Mouse (Mus musculus): ENCODE measurements around the gene Srrd. TPM values are rescaled to one million over a fixed set of nuclear protein-coding genes. Genes with fewer than 3 reads are reported as not detected.

Gene Srrd
- total RNA-seq (2017): 11.1 and 18.3 TPM in 2 replicates

- peak; percentile 58 for ATAC-seq (ENCODE audit: extremely low read depth, insufficient number of reproducible peaks, low FRiP score, poor library complexity, severe bottlenecking)
Observed at GRCm38 (mm10) chr5:112342463-112343204, at the start of gene Srrd, which contains the start of gene Hps4. TSS of gene Srrd (minus strand) at chr5:112343040. TSS of gene Hps4 (plus strand) at chr5:112343083.

- ATAC-seq (ENCODE audit: extremely low read depth, insufficient number of reproducible peaks, low FRiP score, poor library complexity, severe bottlenecking): no peak
Observed at GRCm38 (mm10) chr5:112391676-112392323, 49.0 kb upstream of the Srrd start.

DNA sequence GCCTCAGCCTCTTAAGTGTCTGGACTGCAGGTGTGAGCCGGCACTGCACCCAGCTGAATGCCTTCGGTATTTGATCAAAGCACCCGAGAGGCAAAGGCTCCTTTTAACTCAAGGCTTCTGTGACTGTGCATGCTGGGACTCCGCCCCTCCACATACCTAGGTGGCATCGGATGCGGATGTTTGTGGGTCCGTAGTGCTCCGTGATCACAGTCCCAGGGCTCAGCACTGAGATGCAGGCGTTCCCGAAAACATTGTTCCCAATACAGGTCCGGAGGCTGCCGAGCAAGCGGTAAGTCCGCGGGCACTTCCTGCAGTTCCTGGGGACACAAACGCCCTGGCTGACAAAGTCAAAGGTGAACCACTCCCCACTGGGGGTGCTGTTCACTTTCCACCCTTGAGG is 48.2 kb upstream of the Srrd start:
- no peak for ATAC-seq (ENCODE audit: extremely low read depth, insufficient number of reproducible peaks, low FRiP score, poor library complexity, severe bottlenecking)

DNA sequence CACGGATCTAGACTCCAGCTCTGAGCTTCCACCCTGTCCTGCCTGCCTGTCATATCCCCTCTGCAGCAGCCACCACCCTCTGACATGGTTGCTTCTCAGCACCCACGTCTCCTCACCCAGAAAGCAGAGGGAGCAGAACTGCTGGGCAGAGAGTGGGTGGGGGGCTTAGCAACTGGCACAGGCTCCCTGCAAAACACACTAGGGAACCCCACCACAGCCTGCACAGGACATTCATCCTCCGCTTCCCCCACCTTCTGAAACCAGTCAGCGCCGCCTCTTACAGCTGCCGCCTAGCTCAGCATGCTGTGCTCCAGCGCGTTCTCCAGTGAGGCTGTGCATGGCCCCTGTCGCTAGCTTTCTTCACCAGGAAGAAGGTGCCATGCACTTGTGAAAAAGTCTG is 46.5 kb upstream of the Srrd start:
- no peak for ATAC-seq (ENCODE audit: extremely low read depth, insufficient number of reproducible peaks, low FRiP score, poor library complexity, severe bottlenecking)

- no peak for ATAC-seq (ENCODE audit: extremely low read depth, insufficient number of reproducible peaks, low FRiP score, poor library complexity, severe bottlenecking)
Observed at GRCm38 (mm10) chr5:112385973-112386372, 43.1 kb upstream of the Srrd start.

GRCm38 (mm10) chr5:112384805-112385472 is 42.1 kb upstream of the Srrd start:
- ATAC-seq (ENCODE audit: extremely low read depth, insufficient number of reproducible peaks, low FRiP score, poor library complexity, severe bottlenecking): peak; percentile 42

DNA sequence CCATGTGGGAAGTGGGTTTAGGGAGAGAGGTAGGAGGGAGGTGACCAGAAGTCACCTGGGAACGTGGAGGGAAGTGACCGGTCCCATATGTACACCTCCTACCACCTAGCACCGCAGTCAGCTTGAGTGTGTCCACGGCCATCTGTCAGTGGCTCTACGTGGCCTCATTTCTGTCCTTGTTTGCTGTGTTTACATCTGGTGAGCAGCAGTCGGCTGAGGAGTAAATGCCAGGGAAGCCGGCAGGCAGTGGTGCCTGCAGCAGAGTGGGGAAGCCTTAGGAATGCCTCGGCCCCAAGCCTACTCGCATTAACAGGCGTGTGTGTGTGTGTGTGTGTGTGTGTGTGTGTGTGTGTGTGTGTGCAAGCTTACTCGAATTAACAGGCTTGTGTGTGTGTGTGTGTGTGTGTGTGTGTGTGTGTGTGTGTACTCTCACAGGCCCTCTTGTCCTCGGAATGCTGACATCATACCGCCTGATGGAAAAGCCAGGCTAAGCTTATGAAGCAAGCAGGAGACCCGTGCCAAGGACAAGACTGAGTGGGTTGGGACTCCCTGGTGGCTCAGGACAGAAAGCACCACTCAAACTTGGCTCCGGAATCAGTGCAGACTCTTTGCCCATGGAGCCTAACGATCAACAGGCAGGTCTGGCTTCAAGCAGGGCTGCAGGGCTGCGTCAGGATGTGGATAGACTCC is 39.9 kb upstream of the Srrd start:
- no peak for ATAC-seq (ENCODE audit: extremely low read depth, insufficient number of reproducible peaks, low FRiP score, poor library complexity, severe bottlenecking)

DNA sequence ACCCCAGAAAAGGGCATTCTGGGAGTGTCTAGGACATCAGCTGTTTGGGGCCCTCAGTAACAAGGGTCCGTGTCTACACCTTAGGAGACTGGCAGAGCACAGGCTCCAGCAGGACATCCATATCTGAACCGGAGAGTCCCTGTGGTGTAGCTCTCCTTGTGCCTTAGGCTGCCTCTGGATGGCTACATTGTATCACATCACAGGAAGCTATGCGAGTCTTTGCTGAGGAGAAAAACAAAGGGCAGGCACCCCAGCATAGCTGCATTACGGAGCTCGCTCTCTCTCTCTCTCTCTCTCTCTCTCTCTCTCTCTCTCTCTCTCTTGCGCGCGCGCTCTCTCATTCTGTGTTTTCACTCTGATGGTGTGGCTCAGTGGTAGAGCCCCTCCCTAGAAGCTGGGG is 39.2 kb upstream of the Srrd start:
- ATAC-seq (ENCODE audit: extremely low read depth, insufficient number of reproducible peaks, low FRiP score, poor library complexity, severe bottlenecking): no peak

- no peak for ATAC-seq (ENCODE audit: extremely low read depth, insufficient number of reproducible peaks, low FRiP score, poor library complexity, severe bottlenecking)
Observed at GRCm38 (mm10) chr5:112381154-112381553, 38.3 kb upstream of the Srrd start.

GRCm38 (mm10) chr5:112378716-112379115 is 35.9 kb upstream of the Srrd start:
- ATAC-seq (ENCODE audit: extremely low read depth, insufficient number of reproducible peaks, low FRiP score, poor library complexity, severe bottlenecking): no peak

DNA sequence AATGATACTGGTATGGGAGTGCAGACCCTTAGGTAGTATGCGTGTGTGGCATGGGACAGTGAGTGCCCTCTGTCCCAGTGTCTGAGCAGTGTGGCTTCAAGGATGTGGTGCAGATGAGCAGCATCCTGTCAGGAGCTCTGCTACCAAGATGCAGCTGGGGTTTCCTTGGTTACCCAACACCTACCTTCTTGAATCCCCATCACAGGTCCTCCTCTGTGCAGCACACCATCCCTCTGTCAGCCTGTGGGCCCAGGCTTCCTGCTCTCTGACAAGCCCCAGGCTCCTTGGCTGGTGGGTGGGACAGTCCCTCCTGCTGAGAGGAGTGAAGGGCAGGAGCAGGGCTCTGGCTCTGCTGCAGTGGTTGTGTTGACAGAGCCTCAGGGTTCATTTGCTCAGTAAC is 34.5 kb upstream of the Srrd start:
- no peak for ATAC-seq (ENCODE audit: extremely low read depth, insufficient number of reproducible peaks, low FRiP score, poor library complexity, severe bottlenecking)

DNA sequence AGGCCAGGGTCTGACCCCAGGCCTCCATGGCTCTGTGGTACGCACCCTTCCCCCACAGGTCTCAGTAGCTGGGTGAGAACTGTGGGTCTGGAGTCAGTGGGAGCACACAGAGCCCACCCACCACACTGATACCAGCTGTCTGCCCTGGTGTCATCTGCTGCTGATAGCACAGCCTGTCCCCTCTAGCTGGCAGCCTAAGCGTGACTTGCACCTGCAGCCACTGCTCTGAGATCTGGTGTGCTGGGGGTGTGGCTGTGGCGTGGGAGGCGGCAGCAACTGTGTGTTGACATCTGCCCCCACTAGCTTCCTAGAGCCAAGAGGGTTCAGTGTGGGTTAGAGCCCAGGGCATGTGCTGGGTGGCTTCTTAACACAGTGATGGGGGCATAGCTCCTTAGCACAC is 33.3 kb upstream of the Srrd start:
- no peak for ATAC-seq (ENCODE audit: extremely low read depth, insufficient number of reproducible peaks, low FRiP score, poor library complexity, severe bottlenecking)

- no peak for ATAC-seq (ENCODE audit: extremely low read depth, insufficient number of reproducible peaks, low FRiP score, poor library complexity, severe bottlenecking)
Observed at GRCm38 (mm10) chr5:112371933-112372332, 29.1 kb upstream of the Srrd start.

GRCm38 (mm10) chr5:112370236-112370813 is 27.5 kb upstream of the Srrd start:
- ATAC-seq (ENCODE audit: extremely low read depth, insufficient number of reproducible peaks, low FRiP score, poor library complexity, severe bottlenecking): no peak

GRCm38 (mm10) chr5:112369326-112369725 is 26.5 kb upstream of the Srrd start:
- ATAC-seq (ENCODE audit: extremely low read depth, insufficient number of reproducible peaks, low FRiP score, poor library complexity, severe bottlenecking): no peak

DNA sequence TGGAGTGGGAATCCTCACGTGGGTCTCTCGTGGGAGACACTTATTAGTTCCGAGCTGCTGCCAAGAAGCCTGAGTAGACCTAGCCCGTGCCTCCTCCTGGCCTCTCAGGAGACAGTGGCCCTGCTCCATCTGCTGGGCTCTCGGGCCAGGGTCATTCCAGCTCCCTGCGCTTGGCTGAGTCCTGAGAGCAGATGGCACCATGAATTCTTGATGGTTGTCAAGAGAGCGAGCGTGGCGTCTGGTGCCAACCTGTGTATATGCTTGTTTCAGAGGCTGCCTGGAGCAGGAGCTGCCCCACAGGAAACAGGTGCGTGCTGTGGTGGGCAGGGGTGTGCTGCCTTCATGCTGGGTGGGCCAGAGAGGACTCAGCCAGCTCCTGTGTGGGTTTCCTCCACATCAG is 25.8 kb upstream of the Srrd start:
- ATAC-seq (ENCODE audit: extremely low read depth, insufficient number of reproducible peaks, low FRiP score, poor library complexity, severe bottlenecking): no peak

DNA sequence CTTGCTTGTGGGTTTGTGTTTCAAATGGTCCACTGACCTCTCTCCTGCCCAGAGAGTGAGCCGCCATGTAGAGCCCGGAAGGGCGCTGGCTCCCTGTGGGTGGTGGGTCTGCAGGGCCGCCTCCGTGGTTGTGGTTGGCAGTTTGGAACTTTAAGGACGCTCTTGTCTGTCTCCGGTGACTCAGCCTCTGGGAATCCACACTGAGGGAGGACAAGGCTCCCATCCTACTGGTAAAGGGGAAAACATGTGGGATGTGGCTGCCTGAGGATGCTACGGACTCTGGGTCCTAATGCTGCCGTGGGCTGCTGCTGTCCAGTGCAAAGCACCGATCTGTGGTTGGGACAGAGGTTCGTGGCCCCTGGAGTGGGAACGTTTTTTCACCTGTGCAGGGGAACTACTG is 25.1 kb upstream of the Srrd start:
- ATAC-seq (ENCODE audit: extremely low read depth, insufficient number of reproducible peaks, low FRiP score, poor library complexity, severe bottlenecking): no peak

DNA sequence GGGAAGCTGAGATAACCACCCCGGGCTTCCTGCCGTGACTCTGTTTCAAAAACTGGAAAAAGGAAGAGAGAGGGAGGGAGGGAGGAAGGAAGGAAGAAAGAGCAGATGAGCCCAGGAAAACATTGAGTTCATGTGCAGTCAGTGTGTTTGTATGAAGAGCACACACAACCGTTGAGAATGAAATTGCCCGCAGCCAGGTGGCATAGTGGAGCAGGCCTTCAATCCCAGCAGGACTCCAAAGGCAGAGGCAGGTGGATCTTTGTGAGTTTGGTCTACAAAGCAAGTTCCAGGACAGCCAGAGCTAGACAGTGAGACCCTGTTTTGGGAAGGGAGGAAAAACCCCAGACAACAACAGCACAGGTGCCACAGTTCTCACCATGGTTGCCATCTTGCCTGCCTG is 24.5 kb upstream of the Srrd start:
- no peak for ATAC-seq (ENCODE audit: extremely low read depth, insufficient number of reproducible peaks, low FRiP score, poor library complexity, severe bottlenecking)

DNA sequence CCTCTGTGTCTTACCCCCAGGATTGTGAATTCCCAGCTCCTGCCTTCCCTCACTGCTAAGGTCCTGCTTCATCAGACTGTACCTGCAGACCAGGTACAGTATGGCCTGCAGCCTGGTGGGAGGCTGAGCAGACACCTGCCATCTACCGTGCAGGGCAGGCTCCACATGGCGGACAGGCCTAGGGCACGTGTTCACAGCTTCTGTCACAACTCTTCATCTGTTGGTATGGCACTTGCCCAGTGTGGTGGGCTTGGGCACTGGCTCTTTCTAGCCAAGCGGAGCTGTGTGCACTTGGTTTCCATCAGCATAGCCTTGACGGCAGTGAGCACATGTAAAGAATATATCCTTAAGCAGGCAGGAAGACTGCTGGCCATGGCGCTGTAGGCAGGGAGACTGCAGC is 24.0 kb upstream of the Srrd start:
- ATAC-seq (ENCODE audit: extremely low read depth, insufficient number of reproducible peaks, low FRiP score, poor library complexity, severe bottlenecking): no peak
